In the genomic region with DNA sequence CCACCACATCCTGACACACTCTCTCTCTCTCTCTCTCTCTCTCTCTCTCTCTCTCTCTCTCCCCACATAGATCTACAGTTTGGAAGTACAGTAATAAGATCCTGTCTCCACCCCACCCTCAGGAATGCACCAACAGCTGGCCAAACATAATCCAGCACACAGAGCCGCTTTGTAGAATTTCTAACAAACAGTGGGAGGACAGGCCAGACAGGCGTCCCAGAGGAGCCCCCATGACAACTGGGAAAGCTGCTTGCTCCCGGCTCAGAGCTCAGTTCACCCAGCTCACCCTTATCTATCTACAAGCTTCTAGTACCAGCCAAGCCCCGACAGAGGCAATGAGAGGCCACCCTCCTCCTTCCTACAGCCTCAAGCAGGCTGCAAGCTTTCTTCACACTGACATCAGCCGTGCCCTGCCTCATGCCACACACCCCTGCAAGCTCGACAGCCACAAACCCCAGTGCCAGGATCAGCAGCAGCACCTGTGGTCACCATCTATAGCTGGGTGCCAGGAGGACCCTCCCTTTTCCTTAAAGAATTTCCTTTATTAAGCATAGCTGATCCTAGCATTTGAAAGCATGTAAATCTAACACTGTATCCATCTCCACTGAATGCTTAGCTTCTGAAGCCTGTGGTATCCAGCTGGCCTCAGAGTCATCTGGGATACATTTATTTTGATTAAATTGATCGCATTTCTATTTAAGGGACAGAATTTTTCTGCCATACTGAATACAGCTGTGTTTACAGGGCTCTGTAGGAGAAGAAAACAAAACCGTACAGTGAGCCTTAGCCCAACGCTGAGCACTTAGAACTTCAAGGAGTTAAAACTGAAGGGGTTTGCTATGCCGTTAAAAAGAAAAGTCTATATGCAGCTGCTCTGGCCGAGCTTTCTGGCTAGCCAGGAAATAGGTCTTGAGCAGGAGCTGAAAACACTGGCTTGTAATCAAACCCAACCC, we compare ENCODE assay signal across 8 mouse cellular contexts.
A peak's percentile ranks its signal among the peaks of the same experiment; 100 is the strongest.
DNase-seq lines count a peak whose midpoint lies in the region; ATAC-seq lines count a peak whose summit lies in the region.

No protein-coding gene starts in this region.

- 18% methylated on average over 11 of the region's 11 CpGs for WGBS in embryonic facial prominence, embryonic 10.5 days
- WGBS in intestine, embryonic 15.5 days: 12% methylated on average over 11 of the region's 11 CpGs

- peak overlapping the region; percentile 87 for H3K27ac ChIP-seq in embryonic facial prominence, embryonic 10.5 days (replicated peaks)
- peak overlapping the region; percentile 96 for H3K27ac ChIP-seq in intestine, embryonic 15.5 days

- H3K9ac ChIP-seq in intestine, embryonic 15.5 days: 0 out of 2 replicates have a peak overlapping the region, but pooled peaks have one; percentile 2

- intact Hi-C loops in left cerebral cortex, postnatal 14 days (cut with DNase I): loop anchor here (2.0 to 10.0 kb wide), 5 partner anchors 299 to 1419 kb away; no protein-coding TSS in a partner anchor

- no peaks in the 10 kb centered on the region for H3K36me3 ChIP-seq in embryonic facial prominence, embryonic 10.5 days (replicated peaks)
- no peaks in the 10 kb centered on the region for H3K36me3 ChIP-seq in intestine, embryonic 15.5 days
- H3K36me3 ChIP-seq in megakaryocyte, embryonic 14.5 days (replicated peaks; ENCODE audit: low read length): no peaks in the 10 kb centered on the region

- peak; percentile 5 to 36 for DNase-seq in adrenal gland, postnatal 36 days
- DNase-seq in embryonic facial prominence, embryonic 10.5 days (ENCODE audit: low spot score): peak; percentile 79
- peak; percentile 94 for DNase-seq in heart, adult 11 months
- DNase-seq in left cerebral cortex, postnatal 14 days (ENCODE audit: low spot score in 2 of 2): peak; percentile 52 to 69
- peak; percentile 57 to 74 for DNase-seq in right cerebral cortex, adult 2 months (ENCODE audit: low spot score in 2 of 2)
- no peak for DNase-seq in urinary bladder, postnatal 10 days (ENCODE audit: low spot score)

- H3K9me3 ChIP-seq in embryonic facial prominence, embryonic 10.5 days: no peaks in the 10 kb centered on the region
- H3K9me3 ChIP-seq in intestine, embryonic 15.5 days: no peaks in the 10 kb centered on the region
- no peaks in the 10 kb centered on the region for H3K9me3 ChIP-seq in megakaryocyte, embryonic 14.5 days

- peaks cover 59% of the 10 kb centered on the region for H3K4me1 ChIP-seq in embryonic facial prominence, embryonic 10.5 days
- peaks cover 20% of the 10 kb centered on the region for H3K4me1 ChIP-seq in intestine, embryonic 15.5 days (replicated peaks)
- H3K4me1 ChIP-seq in megakaryocyte, embryonic 14.5 days: peaks cover 27% of the 10 kb centered on the region

- peak overlapping the region; percentile 42 for H3K4me3 ChIP-seq in embryonic facial prominence, embryonic 10.5 days
- 0 out of 2 replicates have a peak overlapping the region, but pooled peaks have one; percentile 1 for H3K4me3 ChIP-seq in intestine, embryonic 15.5 days (replicated peaks)
- H3K4me3 ChIP-seq in megakaryocyte, embryonic 14.5 days (replicated peaks): peak overlapping the region; percentile 87

- peak overlapping the region; percentile 52 for H3K4me2 ChIP-seq in intestine, embryonic 15.5 days (replicated peaks)

- no peaks in the 10 kb centered on the region for H3K27me3 ChIP-seq in embryonic facial prominence, embryonic 10.5 days (replicated peaks; ENCODE audit: low read depth, poor library complexity, severe bottlenecking)
- no peaks in the 10 kb centered on the region for H3K27me3 ChIP-seq in intestine, embryonic 15.5 days (replicated peaks)
- H3K27me3 ChIP-seq in megakaryocyte, embryonic 14.5 days (replicated peaks): peaks cover 14% of the 10 kb centered on the region

- ATAC-seq in intestine, embryonic 15.5 days: peak; percentile 93

Comparison
In these comparisons a context has a peak if more than half of its experiments do, and no peak if none do; other contexts are left out.
1. H3K4me3 ChIP-seq: peak in every context shown above with its lines; median percentile 87 in megakaryocyte, embryonic 14.5 days; 42 in embryonic facial prominence, embryonic 10.5 days; 1 in intestine, embryonic 15.5 days.